Mouse (Mus musculus): ENCODE measurements at regions not wholly inside any gene's neighbourhood (a gene's known extent, or its start where the extent isn't known, plus 50 kb on each side); places are given as distances from the start of the nearest gene placed in this dataset.

GRCm38 (mm10) chr3:81771812-81772211 lies 160.6 kb upstream of the Ctso start:
- no peaks in the 10 kb centered on the region for H3K36me3 ChIP-seq (ENCODE audit: control insufficient read depth, insufficient read depth, low read length)
- DNase-seq (ENCODE audit: low spot score) (no peak), ATAC-seq (ENCODE audit: low read depth) (no peak)
- no peak overlapping the region for H3K4me3 ChIP-seq (ENCODE audit: low read depth, low read length)
- no peaks in the 10 kb centered on the region for H3K4me1 ChIP-seq (ENCODE audit: control insufficient read depth, insufficient read depth, low read length)
- no peak overlapping the region for H3K27ac ChIP-seq (replicated peaks; ENCODE audit: low read depth, low read length)
- H3K4me2 ChIP-seq (ENCODE audit: low read depth, low read length), result no peak overlapping the region
- H3K27me3 ChIP-seq (replicated peaks; ENCODE audit: control insufficient read depth, insufficient read depth, low read length), result no peaks in the 10 kb centered on the region
- WGBS, result 72% methylated on average over 3 of the region's 3 CpGs
- H3K9ac ChIP-seq (ENCODE audit: low read depth, low read length), result no peak overlapping the region
- no peaks in the 10 kb centered on the region for H3K9me3 ChIP-seq (ENCODE audit: control insufficient read depth, low read length)

GRCm38 (mm10) chr3:81773012-81773411 lies 159.4 kb upstream of the Ctso start:
- Histone ChIP-seq H3K4me3 (ENCODE audit: low read depth, low read length) (no peak overlapping the region), H3K4me1 (ENCODE audit: control insufficient read depth, insufficient read depth, low read length) (no peaks in the 10 kb centered on the region), H3K4me2 (ENCODE audit: low read depth, low read length) (no peak overlapping the region), H3K9ac (ENCODE audit: low read depth, low read length) (no peak overlapping the region), H3K9me3 (ENCODE audit: control insufficient read depth, low read length) (no peaks in the 10 kb centered on the region), H3K27me3 (replicated peaks; ENCODE audit: control insufficient read depth, insufficient read depth, low read length) (no peaks in the 10 kb centered on the region), H3K27ac (replicated peaks; ENCODE audit: low read depth, low read length) (no peak overlapping the region), H3K36me3 (ENCODE audit: control insufficient read depth, insufficient read depth, low read length) (no peaks in the 10 kb centered on the region)
- no peak for ATAC-seq (ENCODE audit: low read depth)
- DNase-seq (ENCODE audit: low spot score), result no peak

GRCm38 (mm10) chr3:81782081-81782480 lies 150.3 kb upstream of the Ctso start:
- DNase-seq (ENCODE audit: low spot score) (no peak), ATAC-seq (ENCODE audit: low read depth) (no peak)
- Histone ChIP-seq H3K4me2 (ENCODE audit: low read depth, low read length) (no peak overlapping the region), H3K27ac (replicated peaks; ENCODE audit: low read depth, low read length) (no peak overlapping the region), H3K9me3 (ENCODE audit: control insufficient read depth, low read length) (no peaks in the 10 kb centered on the region), H3K9ac (ENCODE audit: low read depth, low read length) (no peak overlapping the region), H3K4me1 (ENCODE audit: control insufficient read depth, insufficient read depth, low read length) (no peaks in the 10 kb centered on the region), H3K4me3 (ENCODE audit: low read depth, low read length) (no peak overlapping the region), H3K36me3 (ENCODE audit: control insufficient read depth, insufficient read depth, low read length) (no peaks in the 10 kb centered on the region), H3K27me3 (replicated peaks; ENCODE audit: control insufficient read depth, insufficient read depth, low read length) (no peaks in the 10 kb centered on the region)
- WGBS, result 88% methylated on average over 9 of the region's 9 CpGs

GRCm38 (mm10) chr3:81782921-81783541 lies 149.4 kb upstream of the Ctso start:
- Histone ChIP-seq H3K36me3 (ENCODE audit: control insufficient read depth, insufficient read depth, low read length) (no peaks in the 10 kb centered on the region), H3K27ac (replicated peaks; ENCODE audit: low read depth, low read length) (peak overlapping the region; percentile 65), H3K4me2 (ENCODE audit: low read depth, low read length) (peak overlapping the region; percentile 55), H3K4me1 (ENCODE audit: control insufficient read depth, insufficient read depth, low read length) (no peaks in the 10 kb centered on the region), H3K4me3 (ENCODE audit: low read depth, low read length) (peak overlapping the region; percentile 34), H3K9me3 (ENCODE audit: control insufficient read depth, low read length) (no peaks in the 10 kb centered on the region), H3K27me3 (replicated peaks; ENCODE audit: control insufficient read depth, insufficient read depth, low read length) (no peaks in the 10 kb centered on the region), H3K9ac (ENCODE audit: low read depth, low read length) (peak overlapping the region; percentile 51; the same call in 1 of the 2 replicates)
- DNase-seq (ENCODE audit: low spot score), result peak; percentile 72
- ATAC-seq (ENCODE audit: low read depth), result peak; percentile 68
- WGBS, result 14% methylated on average over 15 of the region's 15 CpGs

GRCm38 (mm10) chr3:81788915-81789314 lies 143.5 kb upstream of the Ctso start:
- H3K36me3 ChIP-seq (ENCODE audit: control insufficient read depth, insufficient read depth, low read length), result no peaks in the 10 kb centered on the region
- 71% methylated on average over 2 of the region's 2 CpGs for WGBS
- no peak overlapping the region for H3K4me3 ChIP-seq (ENCODE audit: low read depth, low read length)
- no peaks in the 10 kb centered on the region for H3K9me3 ChIP-seq (ENCODE audit: control insufficient read depth, low read length)
- H3K27me3 ChIP-seq (replicated peaks; ENCODE audit: control insufficient read depth, insufficient read depth, low read length), result no peaks in the 10 kb centered on the region
- H3K4me2 ChIP-seq (ENCODE audit: low read depth, low read length), result no peak overlapping the region
- H3K9ac ChIP-seq (ENCODE audit: low read depth, low read length), result no peak overlapping the region
- no peak overlapping the region for H3K27ac ChIP-seq (replicated peaks; ENCODE audit: low read depth, low read length)
- H3K4me1 ChIP-seq (ENCODE audit: control insufficient read depth, insufficient read depth, low read length), result no peaks in the 10 kb centered on the region
- no peak for ATAC-seq (ENCODE audit: low read depth)
- no peak for DNase-seq (ENCODE audit: low spot score)

GRCm38 (mm10) chr3:81789664-81790063 lies 142.7 kb upstream of the Ctso start:
- Histone ChIP-seq H3K4me2 (ENCODE audit: low read depth, low read length) (no peak overlapping the region), H3K4me3 (ENCODE audit: low read depth, low read length) (no peak overlapping the region), H3K4me1 (ENCODE audit: control insufficient read depth, insufficient read depth, low read length) (no peaks in the 10 kb centered on the region), H3K27me3 (replicated peaks; ENCODE audit: control insufficient read depth, insufficient read depth, low read length) (no peaks in the 10 kb centered on the region), H3K9me3 (ENCODE audit: control insufficient read depth, low read length) (no peaks in the 10 kb centered on the region), H3K27ac (replicated peaks; ENCODE audit: low read depth, low read length) (no peak overlapping the region), H3K36me3 (ENCODE audit: control insufficient read depth, insufficient read depth, low read length) (no peaks in the 10 kb centered on the region), H3K9ac (ENCODE audit: low read depth, low read length) (no peak overlapping the region)
- DNase-seq (ENCODE audit: low spot score) (no peak), ATAC-seq (ENCODE audit: low read depth) (no peak)
- 88% methylated on average over 6 of the region's 6 CpGs for WGBS

GRCm38 (mm10) chr3:81802096-81802495 lies 130.3 kb upstream of the Ctso start:
- WGBS, result 56% methylated on average over 2 of the region's 2 CpGs
- Histone ChIP-seq H3K4me1 (ENCODE audit: control insufficient read depth, insufficient read depth, low read length) (no peaks in the 10 kb centered on the region), H3K4me2 (ENCODE audit: low read depth, low read length) (no peak overlapping the region), H3K36me3 (ENCODE audit: control insufficient read depth, insufficient read depth, low read length) (no peaks in the 10 kb centered on the region), H3K27ac (replicated peaks; ENCODE audit: low read depth, low read length) (no peak overlapping the region), H3K4me3 (ENCODE audit: low read depth, low read length) (no peak overlapping the region), H3K9me3 (ENCODE audit: control insufficient read depth, low read length) (no peaks in the 10 kb centered on the region), H3K9ac (ENCODE audit: low read depth, low read length) (no peak overlapping the region), H3K27me3 (replicated peaks; ENCODE audit: control insufficient read depth, insufficient read depth, low read length) (no peaks in the 10 kb centered on the region)
- DNase-seq (ENCODE audit: low spot score) (no peak), ATAC-seq (ENCODE audit: low read depth) (no peak)

- ATAC-seq (ENCODE audit: low read depth) (no peak), DNase-seq (ENCODE audit: low spot score) (no peak)
- Histone ChIP-seq H3K9me3 (ENCODE audit: control insufficient read depth, low read length) (no peaks in the 10 kb centered on the region), H3K4me1 (ENCODE audit: control insufficient read depth, insufficient read depth, low read length) (no peaks in the 10 kb centered on the region), H3K4me3 (ENCODE audit: low read depth, low read length) (no peak overlapping the region), H3K36me3 (ENCODE audit: control insufficient read depth, insufficient read depth, low read length) (no peaks in the 10 kb centered on the region), H3K27ac (replicated peaks; ENCODE audit: low read depth, low read length) (no peak overlapping the region), H3K27me3 (replicated peaks; ENCODE audit: control insufficient read depth, insufficient read depth, low read length) (no peaks in the 10 kb centered on the region), H3K4me2 (ENCODE audit: low read depth, low read length) (no peak overlapping the region), H3K9ac (ENCODE audit: low read depth, low read length) (no peak overlapping the region)
- 71% methylated on average over 4 of the region's 4 CpGs for WGBS
These were observed 126.7 kb upstream of the Ctso start for GRCm38 (mm10) chr3:81805745-81806144.

GRCm38 (mm10) chr3:81809604-81810003 lies 122.8 kb upstream of the Ctso start:
- Histone ChIP-seq H3K4me3 (ENCODE audit: low read depth, low read length) (no peak overlapping the region), H3K9ac (ENCODE audit: low read depth, low read length) (no peak overlapping the region), H3K9me3 (ENCODE audit: control insufficient read depth, low read length) (no peaks in the 10 kb centered on the region), H3K4me2 (ENCODE audit: low read depth, low read length) (no peak overlapping the region), H3K36me3 (ENCODE audit: control insufficient read depth, insufficient read depth, low read length) (no peaks in the 10 kb centered on the region), H3K27me3 (replicated peaks; ENCODE audit: control insufficient read depth, insufficient read depth, low read length) (no peaks in the 10 kb centered on the region), H3K4me1 (ENCODE audit: control insufficient read depth, insufficient read depth, low read length) (no peaks in the 10 kb centered on the region), H3K27ac (replicated peaks; ENCODE audit: low read depth, low read length) (no peak overlapping the region)
- WGBS, result 86% methylated on average over 2 of the region's 2 CpGs
- no peak for ATAC-seq (ENCODE audit: low read depth)
- no peak for DNase-seq (ENCODE audit: low spot score)

All from embryonic facial prominence, embryonic 14.5 days (tissue).